Mouse (Mus musculus): ENCODE data around the gene Gng3.

Gng3 gene

DNA sequence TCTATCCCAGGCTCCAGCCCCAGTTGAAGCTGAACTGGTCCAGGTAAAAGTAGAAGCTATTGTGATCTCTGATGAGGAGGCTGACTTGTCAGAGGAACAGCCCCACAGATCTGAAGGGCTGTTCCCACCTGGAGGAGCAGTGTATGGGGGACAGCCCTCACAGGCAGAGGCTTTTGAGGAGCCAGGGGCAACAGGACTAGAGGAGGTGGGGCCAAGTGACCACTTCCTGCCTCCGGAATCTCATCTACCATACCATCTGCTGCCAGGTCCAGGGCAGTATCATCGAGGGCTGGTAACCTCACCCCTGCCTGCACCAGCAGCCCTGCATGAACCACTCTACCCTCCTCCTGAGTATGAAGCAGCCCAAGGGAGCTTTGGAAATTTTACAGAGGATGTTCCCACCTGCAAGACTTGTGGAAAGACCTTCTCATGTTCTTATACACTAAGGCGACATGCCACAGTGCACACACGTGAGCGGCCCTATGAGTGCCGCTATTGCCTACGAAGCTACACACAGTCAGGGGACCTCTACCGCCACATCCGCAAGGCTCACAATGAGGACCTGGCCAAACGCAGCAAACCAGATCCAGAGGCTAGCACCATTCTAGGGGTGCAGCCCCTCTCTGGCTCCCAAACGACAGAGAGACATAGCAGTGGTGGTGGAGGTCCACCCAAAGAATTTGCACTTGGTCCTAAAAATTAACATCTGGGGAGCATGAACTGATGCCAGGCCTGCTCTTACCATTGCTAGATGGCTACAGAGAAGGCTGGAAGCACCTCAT, 34.9 kb downstream of the Gng3 start:
- in situ Hi-C loops (cut with MboI): no loop called here

DNA sequence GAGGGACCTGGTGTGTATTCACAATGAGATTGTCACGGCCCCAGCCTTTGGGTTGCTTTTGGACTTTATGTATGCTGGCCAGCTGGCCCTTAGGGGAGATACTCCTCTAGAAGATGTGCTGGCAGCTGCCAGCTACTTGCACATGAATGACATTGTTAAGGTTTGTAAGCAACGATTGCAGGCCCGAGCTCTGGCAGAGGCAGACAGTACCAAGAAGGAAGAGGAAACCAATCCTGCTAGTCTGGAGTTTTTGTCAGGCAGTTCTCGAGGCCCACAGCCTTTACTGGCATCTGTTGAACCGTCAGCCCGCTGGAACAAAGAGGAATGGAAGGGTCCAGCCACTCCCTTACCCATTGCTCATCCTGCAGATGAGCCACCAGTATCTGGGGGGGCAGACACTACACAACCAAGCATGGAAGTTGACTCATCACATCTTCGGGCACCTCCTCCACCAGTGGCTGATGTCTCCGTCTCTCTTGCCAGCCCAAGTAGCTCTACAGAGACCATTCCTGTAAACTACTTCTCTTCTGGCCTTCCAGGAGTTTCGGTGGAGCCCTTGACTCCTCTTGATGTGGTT, 35.7 kb downstream of the Gng3 start:
- in situ Hi-C loops (cut with MboI): no loop called here

DNA sequence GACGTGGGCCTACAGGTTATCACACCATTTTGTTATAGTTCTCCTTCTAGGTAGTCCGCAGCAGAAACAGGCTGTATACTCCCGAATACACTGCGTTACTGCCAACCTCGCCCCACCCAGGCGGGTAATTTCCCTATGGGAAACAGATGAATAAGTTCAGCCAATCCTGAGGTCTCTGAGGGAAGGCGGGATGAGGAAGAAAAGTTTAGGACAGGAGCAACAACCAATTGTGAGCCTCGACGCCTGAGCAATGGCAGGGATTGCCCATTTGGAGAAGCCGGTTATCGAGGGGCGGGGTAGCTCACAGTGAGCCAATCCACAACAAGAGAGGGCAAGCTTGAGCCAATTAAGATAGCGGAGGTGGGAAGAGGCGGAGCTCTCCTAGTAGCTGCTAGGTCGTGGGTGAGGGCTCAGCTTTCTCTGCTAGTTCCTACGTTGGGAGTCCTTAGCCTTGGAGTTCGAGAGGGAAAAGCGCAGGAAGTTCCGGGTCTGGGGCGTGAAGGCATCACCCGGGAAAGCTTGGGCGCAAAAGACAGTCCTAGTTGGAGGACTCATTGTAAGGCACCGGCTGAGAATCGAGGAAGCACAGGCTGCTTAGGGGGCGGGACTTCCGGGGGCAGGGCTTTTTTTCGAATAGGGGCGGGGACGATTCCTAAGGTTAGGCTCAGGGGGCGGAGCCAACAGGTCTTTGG, 36.7 kb downstream of the Gng3 start, which contains the start of gene Zbtb3:
TSS of gene Zbtb3 (plus strand) at position 426 of the 692 bp plus-strand sequence.
- in situ Hi-C loops (cut with MboI): no loop called here

DNA sequence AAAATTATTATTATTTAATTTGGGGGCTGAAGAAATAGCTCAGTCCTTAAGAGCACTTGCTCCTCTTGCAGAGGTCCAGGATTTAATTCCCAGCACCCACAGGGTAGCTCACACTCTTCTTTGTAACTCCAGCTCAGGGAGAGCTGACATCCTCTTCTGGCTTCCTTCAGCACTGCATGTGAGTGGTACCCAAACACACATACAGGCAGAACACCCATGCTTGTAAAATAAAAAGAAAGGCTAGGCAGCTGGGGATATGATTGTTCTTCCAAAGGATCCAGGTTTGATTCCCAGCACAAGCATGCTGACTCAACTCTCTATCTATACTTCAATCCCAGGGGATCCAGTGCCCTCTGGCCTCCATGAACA, 40.1 kb downstream of the Gng3 start:
- in situ Hi-C loops (cut with MboI): no loop called here

DNA sequence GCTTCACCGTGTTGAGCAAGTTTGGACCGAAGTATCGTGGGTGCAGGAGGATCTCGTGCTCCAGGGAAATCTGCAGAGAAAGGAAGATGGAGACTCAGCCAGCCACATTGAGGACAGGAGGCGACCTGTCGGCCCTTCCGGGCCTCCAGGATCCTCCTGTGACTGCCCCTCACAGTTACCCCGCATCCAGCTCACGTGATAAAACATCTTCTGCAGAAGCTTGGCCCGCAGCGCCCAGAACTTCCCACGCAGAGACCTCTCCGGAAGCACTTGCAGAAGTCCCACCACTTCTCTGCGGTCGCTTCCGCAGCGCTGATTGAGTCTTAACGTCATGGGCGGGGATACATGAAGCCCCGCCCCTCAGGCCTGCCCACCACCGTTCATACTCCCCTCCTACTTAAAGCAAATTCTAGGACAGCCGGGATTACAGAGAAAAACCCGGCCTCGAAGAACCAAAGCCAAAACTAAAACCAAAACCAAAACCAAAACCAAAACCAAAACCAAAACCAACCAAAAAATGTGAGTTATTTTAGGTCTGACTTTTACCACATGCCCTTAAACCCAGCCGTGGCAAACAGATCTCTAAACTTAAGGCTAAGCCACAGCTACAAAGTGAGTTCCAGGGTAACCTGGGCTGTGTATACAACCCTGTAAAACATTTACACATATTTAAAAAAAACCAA, 40.6 kb downstream of the Gng3 start, which contains the start of gene Polr2g:
TSS of gene Polr2g (minus strand) at position 314 of the 683 bp plus-strand sequence.
- in situ Hi-C loops (cut with MboI): no loop called here

DNA sequence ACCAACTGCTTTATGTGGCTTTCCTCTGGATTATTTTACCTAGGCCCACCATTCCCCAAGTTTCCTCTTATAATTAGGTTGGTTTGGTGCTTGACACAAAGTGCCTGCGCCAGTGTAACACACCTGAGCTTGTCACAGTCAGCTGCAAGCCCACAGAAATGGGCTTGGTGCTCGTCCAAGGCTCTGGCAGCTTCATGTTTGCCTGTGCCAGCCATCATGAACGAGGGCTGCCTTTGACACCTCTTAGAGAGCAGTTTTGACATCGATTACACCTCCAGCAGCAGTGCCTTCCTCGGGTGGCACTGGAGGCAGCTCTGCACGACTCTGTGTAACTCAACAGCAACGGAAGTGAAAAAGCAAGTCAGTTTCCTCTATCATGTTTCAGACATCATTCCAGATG, 48.8 kb downstream of the Gng3 start:
- in situ Hi-C loops (cut with MboI): no loop called here

DNA sequence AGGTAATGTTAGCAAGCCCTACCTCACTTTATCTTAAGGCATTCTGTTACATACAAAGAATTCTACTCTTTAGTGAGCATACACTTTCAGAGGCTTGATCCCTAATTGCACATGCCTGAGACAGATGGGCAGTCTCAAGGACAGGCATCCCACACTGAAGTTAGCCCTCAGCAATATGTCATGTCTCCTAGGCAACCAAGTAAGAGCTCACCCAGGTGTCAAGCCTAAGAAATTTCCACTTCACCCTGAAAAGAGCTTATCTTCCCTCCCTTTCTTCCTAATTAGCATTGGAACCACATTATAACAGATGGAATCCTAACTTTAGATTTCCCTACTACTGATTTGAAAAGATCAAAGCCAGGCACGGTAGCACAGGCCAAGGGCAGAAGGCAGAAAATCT, 49.8 kb downstream of the Gng3 start:
- in situ Hi-C loops (cut with MboI): no loop called here

DNA sequence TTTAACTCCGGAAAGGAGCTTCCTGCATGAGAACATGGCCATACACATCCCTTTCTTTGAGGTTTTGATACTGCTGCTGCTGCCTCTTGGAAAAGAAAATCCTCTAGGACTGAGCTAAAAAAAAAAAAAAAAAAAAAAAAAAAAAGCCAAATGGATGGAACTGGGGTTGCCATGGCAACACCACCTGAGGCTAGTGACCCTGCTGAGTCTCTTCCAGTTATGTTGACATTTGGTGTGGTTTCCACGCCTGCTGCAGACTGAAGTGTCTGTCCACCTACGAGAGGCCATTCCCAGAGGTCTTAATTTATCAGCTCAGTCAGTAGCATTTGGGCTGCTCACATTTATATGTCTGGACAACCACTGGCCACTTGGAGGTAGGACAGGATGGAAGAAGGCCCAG, 50.5 kb downstream of the Gng3 start:
- in situ Hi-C loops (cut with MboI): no loop called here

Data from mature B cell (primary cell).